Comparison of ENCODE assay signal across 15 mouse cellular contexts in genomic region chr9:61314630-61315179, GRCm38 (mm10). TPM values are rescaled to one million over a fixed set of nuclear protein-coding genes. Genes with fewer than 3 reads are reported as not detected.
DNase-seq lines count a peak whose midpoint lies in the region; ATAC-seq and TF ChIP-seq lines count a peak whose summit lies in the region.
"Had no signal": no experiment of that assay in that cellular context is flagged by ENCODE, and none has a peak within 500 bp of the region (broad histone marks: within the 10 kb centered on the region; RNA-seq: fewer than 3 reads in every experiment).

No protein-coding gene starts in this region.

- H3K4me1 ChIP-seq in kidney, postnatal 0 days (replicated peaks; ENCODE audit: insufficient read depth, low read length), result peaks cover 16% of the 10 kb centered on the region; the same call in 1 of the 2 replicates
- H3K4me1 ChIP-seq in intestine, embryonic 14.5 days (replicated peaks; ENCODE audit: control insufficient read depth, insufficient read depth, low read length), result peaks cover 32% of the 10 kb centered on the region
- H3K4me1 ChIP-seq in liver, embryonic 16.5 days (ENCODE audit: control insufficient read depth, low read depth, low read length), result peaks cover 2% of the 10 kb centered on the region

- no peak overlapping the region for H3K4me3 ChIP-seq in kidney, postnatal 0 days (replicated peaks; ENCODE audit: low read depth, low read length)
- H3K4me3 ChIP-seq in intestine, embryonic 14.5 days (ENCODE audit: low read depth, low read length), result no peak overlapping the region
- H3K4me3 ChIP-seq in liver, embryonic 16.5 days (ENCODE audit: low read depth, low read length), result no peak overlapping the region
- H3K4me3 ChIP-seq: embryonic facial prominence, embryonic 15.5 days; forebrain, embryonic 12.5 days; limb, embryonic 13.5 days; midbrain, embryonic 13.5 days had no signal

- peak; percentile 35; the same call in 1 of the 2 replicates for ATAC-seq in kidney, postnatal 0 days (replicated peaks; ENCODE audit: low FRiP score, low read depth)
- no peak for ATAC-seq in intestine, embryonic 14.5 days (replicated peaks; ENCODE audit: low FRiP score, low TSS enrichment, low read depth)
- ATAC-seq in liver, embryonic 16.5 days (ENCODE audit: low read depth), result peak; percentile 53
- ATAC-seq: CD4-positive, CD25-positive, alpha-beta regulatory T cell, adult 4 months; inflammation-experienced regulatory T-cells, adult 6 months; midbrain, embryonic 13.5 days had no signal

- H3K4me2 ChIP-seq in kidney, postnatal 0 days (ENCODE audit: low read length), result no peak overlapping the region
- no peak overlapping the region for H3K4me2 ChIP-seq in intestine, embryonic 14.5 days (ENCODE audit: low read length)
- no peak overlapping the region for H3K4me2 ChIP-seq in liver, embryonic 16.5 days (ENCODE audit: low read depth, low read length)
- H3K4me2 ChIP-seq: embryonic facial prominence, embryonic 15.5 days; forebrain, embryonic 12.5 days; limb, embryonic 13.5 days; midbrain, embryonic 13.5 days had no signal

- H3K36me3 ChIP-seq in kidney, postnatal 0 days (ENCODE audit: insufficient read depth, low read length), result no peaks in the 10 kb centered on the region
- H3K36me3 ChIP-seq in intestine, embryonic 14.5 days (ENCODE audit: control insufficient read depth, insufficient read depth, low read length), result no peaks in the 10 kb centered on the region
- H3K36me3 ChIP-seq in liver, embryonic 16.5 days (ENCODE audit: control insufficient read depth, insufficient read depth), result no peaks in the 10 kb centered on the region
- H3K36me3 ChIP-seq: embryonic facial prominence, embryonic 15.5 days; forebrain, embryonic 12.5 days; limb, embryonic 13.5 days; midbrain, embryonic 13.5 days had no signal

- no peak overlapping the region for H3K9ac ChIP-seq in kidney, postnatal 0 days (ENCODE audit: low read depth, low read length)
- H3K9ac ChIP-seq in intestine, embryonic 14.5 days (ENCODE audit: low read length), result no peak overlapping the region
- H3K9ac ChIP-seq in liver, embryonic 16.5 days (ENCODE audit: low read depth, low read length), result no peak overlapping the region
- H3K9ac ChIP-seq: embryonic facial prominence, embryonic 15.5 days; forebrain, embryonic 12.5 days; limb, embryonic 13.5 days had no signal

- TF ChIP-seq CTCF in kidney, postnatal 0 days (IDR thresholded peaks at IDR 0.05; ENCODE audit: low read depth), result no peak

- H3K27ac ChIP-seq in kidney, postnatal 0 days, result no peak overlapping the region
- H3K27ac ChIP-seq in intestine, embryonic 14.5 days (ENCODE audit: low read depth), result peak overlapping the region; percentile 9
- no peak overlapping the region for H3K27ac ChIP-seq in liver, embryonic 16.5 days (ENCODE audit: low read length)
- H3K27ac ChIP-seq: macrophage; midbrain, embryonic 13.5 days had no signal

- WGBS in kidney, postnatal 0 days, result 58% methylated on average over 6 of the region's 6 CpGs
- WGBS in intestine, embryonic 14.5 days, result 44% methylated on average over 6 of the region's 6 CpGs
- WGBS in liver, embryonic 16.5 days (ENCODE audit: insufficient replicate concordance), result 50% methylated on average over 6 of the region's 6 CpGs

- H3K9me3 ChIP-seq in kidney, postnatal 0 days (replicated peaks; ENCODE audit: low read length), result no peaks in the 10 kb centered on the region
- H3K9me3 ChIP-seq in intestine, embryonic 14.5 days (ENCODE audit: control insufficient read depth, low read length), result no peaks in the 10 kb centered on the region
- no peaks in the 10 kb centered on the region for H3K9me3 ChIP-seq in liver, embryonic 16.5 days (replicated peaks; ENCODE audit: control insufficient read depth, low read length)
- H3K9me3 ChIP-seq: embryonic facial prominence, embryonic 15.5 days; forebrain, embryonic 12.5 days; limb, embryonic 13.5 days; midbrain, embryonic 13.5 days had no signal

- DNase-seq in kidney, postnatal 0 days (ENCODE audit: low spot score), result no peak
- no peak for DNase-seq in kidney, adult 9 months
- peak; percentile 50 for DNase-seq in ZHBTc4 (ENCODE audit: low read depth, low spot score)
- no peak for DNase-seq in intestine, embryonic 14.5 days (ENCODE audit: low spot score)
- no peak for DNase-seq in cerebellum, adult 11 months
- DNase-seq in spleen, postnatal 36 days (ENCODE audit: low spot score in 2 of 2), result no peak
- DNase-seq: cerebellum, adult 2 months had no signal

- H3K27me3 ChIP-seq in kidney, postnatal 0 days (ENCODE audit: insufficient read depth, low read length), result no peaks in the 10 kb centered on the region
- no peaks in the 10 kb centered on the region for H3K27me3 ChIP-seq in intestine, embryonic 14.5 days (replicated peaks; ENCODE audit: control insufficient read depth, insufficient read depth, low read length)
- peaks cover 5% of the 10 kb centered on the region; the same call in 1 of the 2 replicates for H3K27me3 ChIP-seq in liver, embryonic 16.5 days (ENCODE audit: control insufficient read depth, insufficient read depth, low read depth, low read length)

RNA-seq across cellular contexts. Expression of gene Tle3, which starts 57.5 kb away (rescaled TPM):
- polyA plus RNA-seq in kidney, postnatal 0 days (2015; fragmentation: Nextera tagmentation; extraction: Ambion mirVana), result 22.0 and 22.9 TPM in 2 replicates
- 23.3 and 25.0 TPM in 2 replicates for polyA plus RNA-seq in intestine, embryonic 14.5 days (2014; fragmentation: Nextera tagmentation; extraction: Ambion mirVana)
- polyA plus RNA-seq in liver, embryonic 16.5 days (2015; fragmentation: Nextera tagmentation; extraction: Ambion mirVana), result 3.0 and 3.6 TPM in 2 replicates
